Mouse (Mus musculus) G1E (cell line): ENCODE data around the gene Shbg.

ENCODE experiments used
- CTCF ChIP-seq: IDR thresholded peaks from 2 replicates; pipeline ENCODE4 v1.5.1; 2012; ENCODE audit warnings: low read depth, low read length, inconsistent platforms, mixed read lengths
- GATA1 ChIP-seq: IDR thresholded peaks from 2 replicates; pipeline ENCODE4 v1.6.1; 2012; ENCODE audit warnings: borderline replicate concordance, low read length, inconsistent platforms, mixed read lengths
- GATA2 ChIP-seq: IDR thresholded peaks from 2 replicates; pipeline ENCODE4 v1.6.1; 2012; ENCODE audit warnings: low read depth, low read length, inconsistent platforms, borderline replicate concordance
- POLR2AphosphoS5 ChIP-seq: IDR thresholded peaks from 2 replicates; pipeline ENCODE4 v1.6.1; 2012; ENCODE audit warnings: low read depth, low read length, inconsistent platforms; ENCODE audit not compliant: insufficient replicate concordance
- TAL1 ChIP-seq: conservative IDR thresholded peaks from 2 replicates; pipeline ENCODE4 v1.6.1; 2012; ENCODE audit warnings: low read depth, low read length, inconsistent platforms, mixed read lengths

GRCm38 (mm10) chr11:69633128-69633866 is 15.6 kb upstream of the Shbg start:
- no peak for TF ChIP-seq TAL1
- TF ChIP-seq CTCF = no peak
- TF ChIP-seq GATA1 = no peak
- no peak for TF ChIP-seq POLR2AphosphoS5
- no peak for TF ChIP-seq GATA2
